Mouse (Mus musculus): ENCODE results near the gene Gna13.

DNA sequence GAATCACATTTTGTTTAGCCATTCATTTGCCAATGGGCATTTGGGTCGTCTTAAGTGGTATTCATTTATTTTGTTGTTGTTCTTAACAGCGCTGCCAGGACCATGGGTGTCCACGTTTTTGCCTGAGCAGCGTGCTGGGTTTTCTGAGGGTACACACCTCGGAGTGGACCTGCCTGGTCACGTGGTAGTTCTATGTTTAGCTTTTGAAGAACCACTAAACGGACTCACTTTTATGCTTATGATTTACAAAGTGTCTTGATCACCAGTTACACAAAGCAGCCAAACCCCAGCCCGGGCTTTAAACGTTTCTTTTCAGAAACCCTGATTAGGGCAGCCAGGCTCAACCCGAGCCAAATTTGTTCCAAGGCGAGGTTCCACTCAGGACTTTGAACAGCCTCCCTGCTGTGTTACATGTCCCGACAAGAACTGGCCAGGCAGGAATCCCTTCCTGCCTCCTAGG is 2.0 kb upstream of the Gna13 start:
- TF ChIP-seq CTCF (IDR thresholded peaks at IDR 0.05 in 2 of 3, conservative IDR thresholded peaks at IDR 0.05 in 1 of 3; ENCODE audit: control insufficient read depth in 1 of 3, insufficient read depth in 1 of 3, low read depth in 2 of 3, low read length in 3 of 3, poor library complexity in 1 of 3, severe bottlenecking in 1 of 3): no peak
- TF ChIP-seq SMC3 (IDR thresholded peaks at IDR 0.05; ENCODE audit: low read depth, low read length): no peak
- TF ChIP-seq ZKSCAN1 (IDR thresholded peaks at IDR 0.05; ENCODE audit: low read depth, low read length): no peak
- TF ChIP-seq CHD2 (IDR thresholded peaks at IDR 0.05; ENCODE audit: low read length): no peak
- TF ChIP-seq GATA1 (IDR thresholded peaks at IDR 0.05; ENCODE audit: low read depth, low read length): no peak

Measured in MEL (cell line).